Mouse (Mus musculus) olfactory bulb, adult 2 months (tissue): ENCODE measurements around the gene Ubqln3. TPM values are rescaled to one million over a fixed set of nuclear protein-coding genes. Genes with fewer than 3 reads are reported as not detected.

Source experiments
- H3K27ac ChIP-seq: fragments of 200-500 bp; 2 replicates; pipeline ENCODE4 v1.5.1; 2012; ENCODE audit warnings: low read depth, low read length; ENCODE audit not compliant: insufficient read depth
- H3K4me1 ChIP-seq: fragments of 200-500 bp; 2 replicates; pipeline ENCODE4 v1.6.1; 2012; ENCODE audit warnings: low read length; ENCODE audit not compliant: control insufficient read depth, insufficient read depth
- H3K4me3 ChIP-seq: fragments of 200-500 bp; 2 replicates; pipeline ENCODE4 v1.5.1; 2012; ENCODE audit warnings: mild to moderate bottlenecking, low read depth, low read length, moderate library complexity; ENCODE audit not compliant: insufficient read depth
- CTCF ChIP-seq: fragments of 200-500 bp; IDR thresholded peaks from 2 replicates; pipeline ENCODE4 v1.5.1; 2012; ENCODE audit warnings: low read depth, mild to moderate bottlenecking, low read length, moderate library complexity; ENCODE audit not compliant: insufficient read depth
- POLR2A ChIP-seq: fragments of 200-500 bp; IDR thresholded peaks from 2 replicates; pipeline ENCODE4 v1.6.1; 2012; ENCODE audit warnings: mild to moderate bottlenecking, low read depth, low read length, moderate library complexity; ENCODE audit not compliant: insufficient read depth
- WGBS: fragments of 180-500 bp; shearing (Covaris S2); methylation state at CpG from one replicate; pipeline ENCODE4 v1.1.7; 2018; 5-methylcytosine and 5-hydroxymethylcytosine counted together
- polyA plus RNA-seq: library from polyadenylated mRNA; stranded (reverse); fragments of >200 nt; gene quantifications from 2 replicates; pipeline ENCODE4 v1.2.4, GENCODE M21; 2012; ENCODE audit warnings: low replicate concordance; ENCODE audit not compliant: missing spikeins, insufficient read depth, insufficient read length

Ubqln3 gene
- polyA plus RNA-seq, 1 experiment, result not detected

DNA sequence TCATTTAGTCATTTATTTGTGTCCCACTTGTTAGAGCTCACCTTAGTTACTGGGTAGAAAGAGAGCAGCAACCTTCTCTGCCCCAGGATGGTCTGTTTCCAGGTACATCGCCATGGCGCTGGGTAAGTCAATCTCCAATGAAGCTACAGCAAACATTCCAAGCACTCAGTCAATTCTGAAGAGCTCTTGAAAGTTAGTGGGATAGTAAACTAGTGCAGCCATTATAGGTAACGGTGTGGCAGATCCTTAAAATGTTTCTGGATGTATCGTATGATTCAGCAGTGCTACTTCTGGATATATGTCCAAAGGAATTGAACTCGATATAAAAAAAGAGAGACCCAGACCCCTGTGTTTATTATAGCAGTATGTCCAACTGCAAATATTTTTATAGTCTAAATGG is 5.8 kb downstream of the Ubqln3 start, which contains the start of gene Olfr643:
Olfr643 (minus strand) TSS at position 101 of the 400 bp plus-strand sequence.
- Histone ChIP-seq H3K4me1 (no peaks in the 10 kb centered on the region), H3K27ac (no peak within 1 kb of the TSS), H3K4me3 (no peak within 1 kb of the TSS)
- TF ChIP-seq CTCF (no peak), POLR2A (no peak)
- 91% methylated on average over 5 of the region's 5 CpGs for WGBS

DNA sequence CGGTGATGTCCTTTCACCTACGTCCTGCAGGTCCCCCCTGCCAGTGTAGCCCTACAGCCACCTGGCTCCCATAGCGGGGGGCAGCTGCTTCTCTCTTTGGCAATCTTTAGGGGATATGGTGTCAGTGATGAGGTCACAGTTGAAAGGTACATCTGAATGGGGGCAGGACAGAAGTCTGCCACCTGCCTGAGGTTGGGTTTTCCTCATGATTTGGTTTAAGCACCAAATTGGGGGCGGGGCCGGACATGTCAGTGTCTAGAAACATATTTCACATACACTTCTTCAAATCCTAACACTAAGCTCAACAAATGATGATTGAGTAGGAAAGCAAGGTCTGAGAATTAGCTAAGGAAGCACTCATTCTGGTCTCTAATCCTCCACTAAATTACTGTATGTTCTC is 13.4 kb downstream of the Ubqln3 start, which contains the start of gene Ubqln5:
Ubqln5 (minus strand) TSS at position 101 of the 400 bp plus-strand sequence.
- WGBS, result 93% methylated on average over 5 of the region's 5 CpGs
- no peak for TF ChIP-seq POLR2A
- no peak for TF ChIP-seq CTCF

DNA sequence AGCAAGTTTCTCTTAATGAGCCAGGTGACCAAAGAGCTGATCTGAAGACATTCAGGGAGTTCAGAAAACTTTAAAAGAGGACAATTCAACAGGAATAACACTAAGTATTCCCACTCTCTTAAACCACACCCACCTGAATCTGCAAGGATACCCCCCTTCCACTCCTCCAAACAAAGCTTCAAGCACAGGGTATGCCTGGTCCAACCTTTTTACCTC is 38.4 kb downstream of the Ubqln3 start, which contains the start of gene Olfr646:
Olfr646 (plus strand) TSS at position 117 of the 216 bp plus-strand sequence.
- no peaks in the 10 kb centered on the region for H3K4me1 ChIP-seq
- TF ChIP-seq CTCF, result no peak
- TF ChIP-seq POLR2A, result no peak
- no peak within 1 kb of the TSS for H3K4me3 ChIP-seq
- no peak within 1 kb of the TSS for H3K27ac ChIP-seq

More for the DNA sequence above, 13.4 kb downstream of the Ubqln3 start, which contains the start of gene Ubqln5:
- no peaks in the 10 kb centered on the region for H3K4me1 ChIP-seq
- H3K27ac ChIP-seq, result no peak within 1 kb of the TSS
- no peak within 1 kb of the TSS for H3K4me3 ChIP-seq

DNA sequence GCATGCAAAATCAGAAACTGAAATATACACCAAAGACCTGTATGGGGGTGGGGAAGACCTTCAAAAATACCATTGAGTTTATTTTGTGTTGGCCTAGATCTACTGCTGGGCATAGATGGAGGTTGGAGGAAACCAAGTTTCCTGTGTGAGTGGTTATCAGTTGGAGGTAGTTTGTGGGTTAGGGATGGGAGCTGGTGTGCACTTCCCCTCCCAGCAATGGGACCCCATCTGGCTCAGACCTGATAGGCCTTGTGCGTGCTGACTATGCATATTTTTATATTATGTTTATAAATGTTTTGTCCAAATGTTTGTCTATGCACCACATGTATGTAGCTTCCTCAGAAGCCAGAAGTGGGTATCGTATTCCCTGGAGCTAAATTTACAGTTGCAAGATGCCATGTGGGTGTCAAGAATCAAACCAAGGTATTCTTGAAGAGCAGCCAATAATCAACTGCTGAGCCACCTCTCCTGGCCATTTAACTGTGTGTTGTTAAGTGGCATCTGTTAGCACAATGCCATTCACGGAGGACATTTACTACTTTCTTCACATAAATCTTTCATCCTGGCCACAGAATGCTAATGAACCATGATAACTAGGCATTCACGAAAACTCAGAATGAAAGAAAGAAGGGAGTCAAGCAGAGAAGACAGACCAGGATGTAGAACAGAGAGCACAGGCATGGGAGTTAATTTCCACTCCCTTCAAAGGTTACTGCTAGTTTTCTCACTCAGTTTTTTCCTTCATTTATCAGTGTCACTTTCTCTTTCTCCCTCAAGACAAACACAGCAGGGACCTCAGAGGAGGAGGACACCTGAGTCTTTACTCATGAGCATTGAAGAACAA is 38.9 kb downstream of the Ubqln3 start:
- no peak overlapping the region for H3K27ac ChIP-seq
- WGBS, result 59% methylated on average over 4 of the region's 4 CpGs
- H3K4me3 ChIP-seq, result no peak overlapping the region
- no peaks in the 10 kb centered on the region for H3K4me1 ChIP-seq
- TF ChIP-seq CTCF, result no peak
- TF ChIP-seq POLR2A, result no peak

Other genes starting within 250 kb of the Ubqln3 start
- gene Olfr64, start 248.8 kb downstream of the Ubqln3 start, polyA plus RNA-seq, result not detected in 2 replicates
- not detected in 2 replicates for gene Olfr65, start 239.8 kb downstream of the Ubqln3 start, polyA plus RNA-seq
- not detected in 2 replicates for gene Olfr631, start 214.5 kb downstream of the Ubqln3 start, polyA plus RNA-seq
- not detected in 2 replicates for gene Olfr632, start 208.9 kb downstream of the Ubqln3 start, polyA plus RNA-seq
- gene Olfr633, start 198.8 kb downstream of the Ubqln3 start, polyA plus RNA-seq, result not detected in 2 replicates
- gene Olfr635, start 172.1 kb downstream of the Ubqln3 start, polyA plus RNA-seq, result not detected in 2 replicates
- not detected in 2 replicates for gene Olfr638, start 144.5 kb downstream of the Ubqln3 start, polyA plus RNA-seq
- not detected in 2 replicates for gene Olfr639, start 126.0 kb downstream of the Ubqln3 start, polyA plus RNA-seq
- not detected in 2 replicates for gene Olfr640, start 117.7 kb downstream of the Ubqln3 start, polyA plus RNA-seq
- not detected in 2 replicates for gene Olfr641, start 107.8 kb downstream of the Ubqln3 start, polyA plus RNA-seq
- gene Olfr642, start 90.6 kb downstream of the Ubqln3 start, polyA plus RNA-seq, result not detected in 2 replicates
- gene 4930516K23Rik, start 81.8 kb downstream of the Ubqln3 start, polyA plus RNA-seq, result not detected in 2 replicates
- not detected in 2 replicates for gene Olfr644, start 71.4 kb downstream of the Ubqln3 start, polyA plus RNA-seq
- gene Olfr645, start 57.8 kb downstream of the Ubqln3 start, polyA plus RNA-seq, result not detected in 2 replicates
- gene Olfr646, start 38.4 kb downstream of the Ubqln3 start, polyA plus RNA-seq, result not detected in 2 replicates
- not detected in 2 replicates for gene Ubqln5, start 13.5 kb downstream of the Ubqln3 start, polyA plus RNA-seq
- not detected in 2 replicates for gene Olfr643, start 5.9 kb downstream of the Ubqln3 start, polyA plus RNA-seq
- not detected in 2 replicates for gene Ubqlnl, start 7.3 kb upstream of the Ubqln3 start, polyA plus RNA-seq
- gene Olfm5, start 21.6 kb upstream of the Ubqln3 start, polyA plus RNA-seq, result not detected in 2 replicates
- gene Olfr648, start 40.1 kb upstream of the Ubqln3 start, polyA plus RNA-seq, result not detected in 2 replicates
- not detected in 2 replicates for gene Olfr649, start 52.7 kb upstream of the Ubqln3 start, polyA plus RNA-seq
- not detected in 2 replicates for gene Trim6, start 75.5 kb upstream of the Ubqln3 start, polyA plus RNA-seq
- gene Trim34a, start 101.2 kb upstream of the Ubqln3 start, polyA plus RNA-seq, result not detected in 2 replicates
- not detected in 2 replicates for gene Trim5, start 144.8 kb upstream of the Ubqln3 start, polyA plus RNA-seq
- not detected in 2 replicates for gene Trim12a, start 172.2 kb upstream of the Ubqln3 start, polyA plus RNA-seq
- not detected in 2 replicates for gene Trim34b, start 186.2 kb upstream of the Ubqln3 start, polyA plus RNA-seq
- not detected in 2 replicates for gene Trim12c, start 210.1 kb upstream of the Ubqln3 start, polyA plus RNA-seq
- not detected in 2 replicates for gene Trim30b, start 226.6 kb upstream of the Ubqln3 start, polyA plus RNA-seq